Mouse (Mus musculus) ES-CJ7 (cell line): ENCODE results near the gene Psmd9.
A peak's percentile ranks its signal among the peaks of the same experiment; 100 is the strongest.
"Not testable (repeated sequence)": the region's sequence is repeated elsewhere in the genome, so short reads cannot be mapped to it uniquely, and the experiment has no call there.

Experiments
- DNase-seq: peaks from one replicate; pipeline ENCODE4 v3.0.0; 2011; ENCODE audit warnings: low read depth, low spot score

Gene Psmd9

GRCm38 (mm10) chr5:123190912-123191311 is 21.7 kb downstream of the Psmd9 start:
- DNase-seq, result no peak

GRCm38 (mm10) chr5:123191427-123191826 is 22.2 kb downstream of the Psmd9 start:
- DNase-seq, result no peak

GRCm38 (mm10) chr5:123192606-123193150 is 23.5 kb downstream of the Psmd9 start:
- no peak for DNase-seq

- no peak for DNase-seq
Observed at GRCm38 (mm10) chr5:123193436-123193835, 24.2 kb downstream of the Psmd9 start.

GRCm38 (mm10) chr5:123194856-123195255 is 25.6 kb downstream of the Psmd9 start:
- DNase-seq, result no peak

GRCm38 (mm10) chr5:123195500-123196000 is 26.3 kb downstream of the Psmd9 start:
- no peak for DNase-seq

- no peak for DNase-seq
Observed at GRCm38 (mm10) chr5:123196746-123197145, 27.5 kb downstream of the Psmd9 start.

- DNase-seq, result no peak
Observed at GRCm38 (mm10) chr5:123198523-123198922, 29.3 kb downstream of the Psmd9 start.

- DNase-seq, result not testable (repeated sequence)
Observed at GRCm38 (mm10) chr5:123200816-123201522, 31.8 kb downstream of the Psmd9 start.

GRCm38 (mm10) chr5:123201523-123201892 is 32.3 kb downstream of the Psmd9 start:
- DNase-seq, result no peak

GRCm38 (mm10) chr5:123201987-123202386 is 32.8 kb downstream of the Psmd9 start:
- no peak for DNase-seq

GRCm38 (mm10) chr5:123202771-123203170 is 33.6 kb downstream of the Psmd9 start:
- not testable (repeated sequence) for DNase-seq

- not testable (repeated sequence) for DNase-seq
Observed at GRCm38 (mm10) chr5:123203591-123203990, 34.4 kb downstream of the Psmd9 start.

- DNase-seq, result not testable (repeated sequence)
Observed at GRCm38 (mm10) chr5:123222346-123223050, 53.3 kb downstream of the Psmd9 start.

GRCm38 (mm10) chr5:123223051-123223410 is 53.8 kb downstream of the Psmd9 start:
- no peak for DNase-seq

GRCm38 (mm10) chr5:123223861-123224260 is 54.6 kb downstream of the Psmd9 start:
- not testable (repeated sequence) for DNase-seq

- DNase-seq, result no peak
Observed at GRCm38 (mm10) chr5:123226851-123227250, 57.6 kb downstream of the Psmd9 start.

- peak; percentile 97 for DNase-seq
Observed at GRCm38 (mm10) chr5:123227762-123228523, 58.7 kb downstream of the Psmd9 start.

GRCm38 (mm10) chr5:123228524-123228922 is 59.3 kb downstream of the Psmd9 start:
- no peak for DNase-seq

- DNase-seq, result no peak
Observed at GRCm38 (mm10) chr5:123229296-123229695, 60.1 kb downstream of the Psmd9 start.

GRCm38 (mm10) chr5:123232180-123232579 is 63.0 kb downstream of the Psmd9 start:
- no peak for DNase-seq

GRCm38 (mm10) chr5:123235731-123236130 is 66.5 kb downstream of the Psmd9 start:
- DNase-seq, result peak; percentile 72
